Mouse (Mus musculus): ENCODE results near the gene Dapk1.

GRCm38 (mm10) chr13:60682714-60683695, 81.3 kb downstream of the Dapk1 start:
- TF ChIP-seq CTCF (IDR thresholded peaks at IDR 0.05; ENCODE audit: low read depth) (no peak), EP300 (IDR thresholded peaks at IDR 0.05; ENCODE audit: low read depth) (no peak)

Measured in heart, postnatal 0 days (tissue).